Mouse (Mus musculus) liver, embryonic 12.5 days (tissue): ENCODE results near the gene E130208F15Rik. TPM values are rescaled to one million over a fixed set of nuclear protein-coding genes. Genes with fewer than 3 reads are reported as not detected.

ENCODE experiments used
- polyA plus RNA-seq: library from polyadenylated mRNA; unstranded; fragments of >200 nt; fragmentation: Nextera tagmentation; extraction: Ambion mirVana; gene quantifications from 2 replicates; pipeline ENCODE4 v1.2.1, GENCODE M21; 2016

E130208F15Rik gene
- polyA plus RNA-seq, 1 experiment from 2014 or later = 2.9 TPM

Other genes starting within 250 kb of the E130208F15Rik start
- 1.8 and 2.0 TPM in 2 replicates for gene Zfp82, start 248.8 kb upstream of the E130208F15Rik start, polyA plus RNA-seq
- 0.41 and 0.99 TPM in 2 replicates for gene Gm26920, start 231.3 kb upstream of the E130208F15Rik start, polyA plus RNA-seq
- gene Zfp566, start 231.2 kb upstream of the E130208F15Rik start, polyA plus RNA-seq = 3.0 and 3.3 TPM in 2 replicates
- 22.6 and 24.3 TPM in 2 replicates for gene Zfp260, start 227.0 kb upstream of the E130208F15Rik start, polyA plus RNA-seq
- gene Zfp382, start 199.8 kb upstream of the E130208F15Rik start, polyA plus RNA-seq = 2.5 and 3.0 TPM in 2 replicates
- gene Zfp146, start 152.0 kb upstream of the E130208F15Rik start, polyA plus RNA-seq = 6.8 and 6.9 TPM in 2 replicates
- 4.4 and 6.2 TPM in 2 replicates for gene Cox7a1, start 137.6 kb upstream of the E130208F15Rik start, polyA plus RNA-seq
- 42.6 and 49.2 TPM in 2 replicates for gene Capns1, start 122.9 kb upstream of the E130208F15Rik start, polyA plus RNA-seq
- 73.4 and 79.5 TPM in 2 replicates for gene Polr2i, start 89.8 kb upstream of the E130208F15Rik start, polyA plus RNA-seq
- gene Tbcb, start 89.5 kb upstream of the E130208F15Rik start, polyA plus RNA-seq = 75.0 and 77.3 TPM in 2 replicates
- not detected in 2 replicates for gene Ovol3, start 86.0 kb upstream of the E130208F15Rik start, polyA plus RNA-seq
- 0.28 TPM in 1 of 2 replicates, not detected in the other for gene Thap8, start 41.6 kb upstream of the E130208F15Rik start, polyA plus RNA-seq
- 11.5 and 11.9 TPM in 2 replicates for gene Wdr62, start 41.3 kb upstream of the E130208F15Rik start, polyA plus RNA-seq
- 3.2 and 4.8 TPM in 2 replicates for gene Clip3, start 30.0 kb upstream of the E130208F15Rik start, polyA plus RNA-seq
- gene Alkbh6, start 13.0 kb upstream of the E130208F15Rik start, polyA plus RNA-seq = 24.2 and 24.5 TPM in 2 replicates
- 11.7 and 12.1 TPM in 2 replicates for gene Syne4, start 6.9 kb upstream of the E130208F15Rik start, polyA plus RNA-seq
- 8.1 and 8.2 TPM in 2 replicates for gene Sdhaf1, start 2.2 kb downstream of the E130208F15Rik start, polyA plus RNA-seq
- gene Lrfn3, start 41.0 kb downstream of the E130208F15Rik start, polyA plus RNA-seq = 1.9 and 2.1 TPM in 2 replicates
- 51.1 and 52.7 TPM in 2 replicates for gene Tyrobp, start 92.0 kb downstream of the E130208F15Rik start, polyA plus RNA-seq
- gene Hcst, start 98.1 kb downstream of the E130208F15Rik start, polyA plus RNA-seq = 3.0 and 4.1 TPM in 2 replicates
- gene Nfkbid, start 100.0 kb downstream of the E130208F15Rik start, polyA plus RNA-seq = 1.5 and 2.1 TPM in 2 replicates
- 7.5 and 8.2 TPM in 2 replicates for gene Aplp1, start 123.8 kb downstream of the E130208F15Rik start, polyA plus RNA-seq
- 0.05 and 0.17 TPM in 2 replicates for gene Kirrel2, start 135.9 kb downstream of the E130208F15Rik start, polyA plus RNA-seq
- 0.14 and 0.18 TPM in 2 replicates for gene Nphs1, start 136.6 kb downstream of the E130208F15Rik start, polyA plus RNA-seq
- 21.1 and 22.3 TPM in 2 replicates for gene Prodh2, start 171.9 kb downstream of the E130208F15Rik start, polyA plus RNA-seq
- 4.0 and 4.8 TPM in 2 replicates for gene Arhgap33, start 213.3 kb downstream of the E130208F15Rik start, polyA plus RNA-seq
- 5.0 and 5.4 TPM in 2 replicates for gene Hspb6, start 230.4 kb downstream of the E130208F15Rik start, polyA plus RNA-seq
- gene Proser3, start 230.6 kb downstream of the E130208F15Rik start, polyA plus RNA-seq = 5.3 and 5.6 TPM in 2 replicates
- 30.3 and 31.4 TPM in 2 replicates for gene Lin37, start 238.1 kb downstream of the E130208F15Rik start, polyA plus RNA-seq
- 51.9 and 55.1 TPM in 2 replicates for gene U2af1l4, start 241.6 kb downstream of the E130208F15Rik start, polyA plus RNA-seq
- 5.8 and 6.7 TPM in 2 replicates for gene Gm49396, start 241.6 kb downstream of the E130208F15Rik start, polyA plus RNA-seq
- gene Psenen, start 241.9 kb downstream of the E130208F15Rik start, polyA plus RNA-seq = 83.3 and 87.9 TPM in 2 replicates
- 3.0 and 3.9 TPM in 2 replicates for gene Igflr1, start 243.7 kb downstream of the E130208F15Rik start, polyA plus RNA-seq